Mouse (Mus musculus): Measurements from ENCODE around the gene Trp53tg5. TPM values are rescaled to one million over a fixed set of nuclear protein-coding genes. Genes with fewer than 3 reads are reported as not detected.

The Trp53tg5 gene
- polyA plus RNA-seq, 1 experiment from 2014 or later: not detected

- TF ChIP-seq EP300 (optimal IDR thresholded peaks at IDR 0.05) (no peak), CTCF (IDR thresholded peaks at IDR 0.05; ENCODE audit: low read depth) (peak; percentile 82)
- Histone ChIP-seq H3K27ac (replicated peaks) (no peak overlapping the region), H3K4me3 (ENCODE audit: low read depth, low read length) (no peak overlapping the region), H3K27me3 (ENCODE audit: control insufficient read depth, insufficient read depth, low read length) (no peaks in the 10 kb centered on the region), H3K9ac (ENCODE audit: low read length) (no peak overlapping the region), H3K4me1 (replicated peaks; ENCODE audit: control insufficient read depth, insufficient read depth) (no peaks in the 10 kb centered on the region), H3K4me2 (replicated peaks; ENCODE audit: low read depth) (no peak overlapping the region), H3K36me3 (ENCODE audit: control insufficient read depth, insufficient read depth, low read length) (0 out of 2 replicates have a peak, but pooled peaks cover 4% of the 10 kb centered on the region), H3K9me3 (ENCODE audit: control insufficient read depth, low read length) (no peaks in the 10 kb centered on the region)
- peak; percentile 68 for DNase-seq (ENCODE audit: low spot score)
- whole genome bisulfite sequencing: 34% methylated on average over 10 of the region's 10 CpGs
- ATAC-seq (ENCODE audit: low FRiP score, low TSS enrichment): peak; percentile 31
These were observed 3.3 kb downstream of the Trp53tg5 start for GRCm38 (mm10) chr2:164470254-164470653.

GRCm38 (mm10) chr2:164466787-164467186, 6.7 kb downstream of the Trp53tg5 start:
- TF ChIP-seq EP300 (optimal IDR thresholded peaks at IDR 0.05) (no peak), CTCF (IDR thresholded peaks at IDR 0.05; ENCODE audit: low read depth) (no peak)
- ATAC-seq (ENCODE audit: low FRiP score, low TSS enrichment) (no peak), DNase-seq (ENCODE audit: low spot score) (no peak)
- Histone ChIP-seq H3K27me3 (ENCODE audit: control insufficient read depth, insufficient read depth, low read length) (no peaks in the 10 kb centered on the region), H3K9ac (ENCODE audit: low read length) (no peak overlapping the region), H3K4me2 (replicated peaks; ENCODE audit: low read depth) (no peak overlapping the region), H3K4me1 (replicated peaks; ENCODE audit: control insufficient read depth, insufficient read depth) (no peaks in the 10 kb centered on the region), H3K4me3 (ENCODE audit: low read depth, low read length) (no peak overlapping the region), H3K27ac (replicated peaks) (no peak overlapping the region), H3K9me3 (ENCODE audit: control insufficient read depth, low read length) (no peaks in the 10 kb centered on the region), H3K36me3 (ENCODE audit: control insufficient read depth, insufficient read depth, low read length) (peaks cover 7% of the 10 kb centered on the region; the same call in 1 of the 2 replicates)
- 64% methylated on average over 5 of the region's 5 CpGs for WGBS

DNA sequence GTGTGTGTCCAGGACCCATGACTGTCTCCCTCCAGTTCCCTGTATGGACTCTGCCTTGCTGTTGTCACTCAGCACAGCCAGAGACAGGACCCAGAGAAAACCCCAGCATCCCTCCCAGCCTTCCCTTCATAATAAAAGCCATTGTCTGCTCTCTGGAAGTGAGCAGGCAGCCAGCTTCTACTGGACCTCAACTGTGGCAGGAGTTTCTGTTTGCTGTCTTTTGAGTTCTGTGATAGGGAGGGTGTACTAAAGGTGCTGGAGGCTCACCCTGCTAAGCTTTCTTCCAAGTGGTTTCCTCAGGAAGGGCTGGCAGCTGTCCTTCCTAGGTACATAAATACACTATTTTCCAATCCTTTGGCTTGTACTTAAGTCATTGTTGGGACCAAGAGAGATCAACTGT, 8.4 kb downstream of the Trp53tg5 start:
- no peak for TF ChIP-seq EP300 (optimal IDR thresholded peaks at IDR 0.05)
- no peak for TF ChIP-seq CTCF (IDR thresholded peaks at IDR 0.05; ENCODE audit: low read depth)
- Histone ChIP-seq H3K4me2 (replicated peaks; ENCODE audit: low read depth) (no peak overlapping the region), H3K4me3 (ENCODE audit: low read depth, low read length) (no peak overlapping the region), H3K27me3 (ENCODE audit: control insufficient read depth, insufficient read depth, low read length) (no peaks in the 10 kb centered on the region), H3K9ac (ENCODE audit: low read length) (no peak overlapping the region), H3K4me1 (replicated peaks; ENCODE audit: control insufficient read depth, insufficient read depth) (no peaks in the 10 kb centered on the region), H3K9me3 (ENCODE audit: control insufficient read depth, low read length) (no peaks in the 10 kb centered on the region), H3K36me3 (ENCODE audit: control insufficient read depth, insufficient read depth, low read length) (peaks cover 7% of the 10 kb centered on the region; the same call in 1 of the 2 replicates), H3K27ac (replicated peaks) (no peak overlapping the region)
- ATAC-seq (ENCODE audit: low FRiP score, low TSS enrichment) (no peak), DNase-seq (ENCODE audit: low spot score) (no peak)

DNA sequence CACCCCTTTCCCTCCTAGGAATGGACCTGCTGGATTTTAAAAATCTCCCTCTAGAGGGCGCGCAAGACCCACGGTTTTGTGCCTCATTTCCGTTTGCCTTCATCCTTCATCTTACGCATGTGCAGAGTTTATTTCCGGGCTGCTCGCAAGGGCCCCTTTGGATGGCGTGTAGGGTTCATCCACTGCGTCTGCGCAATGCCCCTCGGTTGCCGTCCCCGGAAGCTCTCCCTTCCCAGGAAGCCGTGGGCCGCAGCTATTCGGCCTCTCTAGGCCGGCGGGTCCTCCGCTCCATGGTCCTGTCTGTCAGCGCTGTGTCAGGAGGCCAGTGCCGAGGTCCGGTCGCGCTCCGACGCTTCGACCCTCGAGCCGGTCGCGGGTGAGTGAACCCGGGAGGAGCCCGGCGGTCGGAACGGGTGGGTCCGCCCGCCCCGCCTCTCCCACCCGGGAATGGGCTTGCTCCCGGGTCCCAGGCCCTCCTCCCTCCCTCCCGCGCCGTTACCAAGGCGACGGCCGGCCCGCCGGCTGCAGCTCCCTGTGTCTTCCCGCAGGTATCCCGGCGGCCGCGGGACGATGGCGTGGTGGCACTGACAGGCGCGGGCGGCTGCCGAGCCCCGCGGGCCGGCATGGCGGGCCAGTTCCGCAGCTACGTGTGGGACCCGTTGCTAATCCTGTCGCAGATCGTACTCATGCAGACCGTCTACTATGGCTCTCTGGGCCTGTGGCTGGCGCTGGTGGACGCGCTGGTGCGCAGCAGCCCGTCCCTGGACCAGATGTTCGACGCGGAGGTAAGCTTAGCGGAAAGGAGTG, 12.6 kb downstream of the Trp53tg5 start, which contains the start of gene Gm20458:
Gm20458 (plus strand) TSS at position 223 of the 807 bp plus-strand sequence.
- H3K36me3 ChIP-seq (ENCODE audit: control insufficient read depth, insufficient read depth, low read length): peaks cover 7% of the 10 kb centered on the region; the same call in 1 of the 2 replicates
- under 1% methylated on average over 77 of the region's 79 CpGs for WGBS
- H3K9ac ChIP-seq (ENCODE audit: low read length): peak within 1 kb of the TSS; percentile 81
- no peaks in the 10 kb centered on the region for H3K27me3 ChIP-seq (ENCODE audit: control insufficient read depth, insufficient read depth, low read length)
- 0 out of 2 replicates have a peak, but pooled peaks cover 3% of the 10 kb centered on the region for H3K4me1 ChIP-seq (replicated peaks; ENCODE audit: control insufficient read depth, insufficient read depth)
- peak within 1 kb of the TSS; percentile 82 for H3K4me2 ChIP-seq (replicated peaks; ENCODE audit: low read depth)
- ATAC-seq (ENCODE audit: low FRiP score, low TSS enrichment) (peak; percentile 93), DNase-seq (ENCODE audit: low spot score) (peak; percentile 96)
- peak within 1 kb of the TSS; percentile 85 for H3K4me3 ChIP-seq (ENCODE audit: low read depth, low read length)
- H3K27ac ChIP-seq (replicated peaks): peak within 1 kb of the TSS; percentile 88
- TF ChIP-seq EP300 (optimal IDR thresholded peaks at IDR 0.05) (no peak), CTCF (IDR thresholded peaks at IDR 0.05; ENCODE audit: low read depth) (peak; percentile 89)
- no peaks in the 10 kb centered on the region for H3K9me3 ChIP-seq (ENCODE audit: control insufficient read depth, low read length)

- DNase-seq (ENCODE audit: low spot score) (peak; percentile 73), ATAC-seq (ENCODE audit: low FRiP score, low TSS enrichment) (peak; percentile 45)
- no peak overlapping the region for H3K4me3 ChIP-seq (ENCODE audit: low read depth, low read length)
- no peaks in the 10 kb centered on the region for H3K36me3 ChIP-seq (ENCODE audit: control insufficient read depth, insufficient read depth, low read length)
- TF ChIP-seq EP300 (optimal IDR thresholded peaks at IDR 0.05): no peak
- TF ChIP-seq CTCF (IDR thresholded peaks at IDR 0.05; ENCODE audit: low read depth): no peak
- H3K9ac ChIP-seq (ENCODE audit: low read length): no peak overlapping the region
- WGBS: 62% methylated on average over 8 of the region's 8 CpGs
- peak overlapping the region; percentile 75 for H3K27ac ChIP-seq (replicated peaks)
- no peak overlapping the region for H3K4me2 ChIP-seq (replicated peaks; ENCODE audit: low read depth)
- H3K4me1 ChIP-seq (replicated peaks; ENCODE audit: control insufficient read depth, insufficient read depth): peaks cover 12% of the 10 kb centered on the region
- no peaks in the 10 kb centered on the region for H3K27me3 ChIP-seq (ENCODE audit: control insufficient read depth, insufficient read depth, low read length)
- H3K9me3 ChIP-seq (ENCODE audit: control insufficient read depth, low read length): no peaks in the 10 kb centered on the region
These were observed 15.0 kb downstream of the Trp53tg5 start for GRCm38 (mm10) chr2:164458535-164458934.

DNA sequence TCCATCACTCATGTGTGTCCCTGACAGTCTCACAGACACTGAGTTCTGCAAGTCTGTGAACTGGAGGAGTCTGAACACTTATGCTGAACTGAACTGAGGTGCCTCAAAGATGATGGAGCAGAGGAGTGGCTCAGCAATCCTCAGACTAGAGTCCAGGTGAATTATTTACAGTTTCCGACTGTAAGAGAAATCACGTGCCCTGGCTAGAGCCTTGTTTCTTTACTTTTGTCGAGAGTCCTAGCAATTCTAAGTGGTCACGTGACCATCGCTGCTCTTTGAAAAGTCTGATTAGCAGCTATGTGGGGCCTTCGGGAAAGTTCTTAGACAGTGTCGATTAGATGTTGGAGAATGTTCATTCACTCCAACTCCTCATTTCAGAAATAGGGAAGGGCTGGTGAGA, 15.6 kb downstream of the Trp53tg5 start:
- Histone ChIP-seq H3K4me3 (ENCODE audit: low read depth, low read length) (no peak overlapping the region), H3K9ac (ENCODE audit: low read length) (no peak overlapping the region), H3K9me3 (ENCODE audit: control insufficient read depth, low read length) (no peaks in the 10 kb centered on the region), H3K27me3 (ENCODE audit: control insufficient read depth, insufficient read depth, low read length) (no peaks in the 10 kb centered on the region), H3K4me1 (replicated peaks; ENCODE audit: control insufficient read depth, insufficient read depth) (peaks cover 13% of the 10 kb centered on the region), H3K36me3 (ENCODE audit: control insufficient read depth, insufficient read depth, low read length) (no peaks in the 10 kb centered on the region), H3K27ac (replicated peaks) (peak overlapping the region; percentile 70), H3K4me2 (replicated peaks; ENCODE audit: low read depth) (0 out of 2 replicates have a peak overlapping the region, but pooled peaks have one; percentile 20)
- ATAC-seq (ENCODE audit: low FRiP score, low TSS enrichment): peak; percentile 62
- DNase-seq (ENCODE audit: low spot score): peak; percentile 82
- TF ChIP-seq CTCF (IDR thresholded peaks at IDR 0.05; ENCODE audit: low read depth): no peak
- no peak for TF ChIP-seq EP300 (optimal IDR thresholded peaks at IDR 0.05)
- WGBS: 20% methylated on average over 7 of the region's 7 CpGs

Measured in stomach, postnatal 0 days (tissue).